Mouse (Mus musculus): Measurements from ENCODE around the gene Nek6.

GRCm38 (mm10) chr2:38468845-38469244, 42.6 kb upstream of the Nek6 start:
- TF ChIP-seq CTCF (IDR thresholded peaks at IDR 0.05; ENCODE audit: insufficient read depth, low read length) (no peak), POLR2A (IDR thresholded peaks at IDR 0.05; ENCODE audit: borderline replicate concordance, extremely low read depth, low read depth, low read length) (no peak)
